Comparison of ENCODE assay signal across 20 mouse cellular contexts in the genomic region with DNA sequence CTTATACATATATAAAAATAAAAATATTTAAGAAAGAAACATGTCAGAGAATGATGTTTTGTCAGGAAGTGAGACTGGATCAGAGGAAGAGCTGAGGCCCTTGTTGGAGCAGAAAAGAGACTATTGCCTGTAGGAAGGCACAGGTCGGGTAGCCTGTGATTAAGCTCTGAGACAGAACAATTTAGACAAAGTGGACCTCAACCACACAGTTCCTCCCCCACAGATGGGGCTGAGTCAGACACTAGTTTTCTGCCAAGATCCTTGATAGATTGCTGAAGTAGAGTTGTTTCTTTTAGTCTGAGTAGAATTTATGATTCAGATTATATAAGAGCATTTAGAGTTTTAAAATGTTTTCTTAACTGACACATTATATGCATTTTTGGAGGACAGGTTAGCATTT. TPM values are rescaled to one million over a fixed set of nuclear protein-coding genes. Genes with fewer than 3 reads are reported as not detected.
DNase-seq lines count a peak whose midpoint lies in the region; TF ChIP-seq lines count a peak whose summit lies in the region.
"Had no signal": no experiment of that assay in that cellular context is flagged by ENCODE, and none has a peak within 500 bp of the region (broad histone marks: within the 10 kb centered on the region; RNA-seq: fewer than 3 reads in every experiment).

No protein-coding gene starts in this region.

- no peaks in the 10 kb centered on the region for H3K79me2 ChIP-seq in C2C12 (ENCODE audit: control insufficient read depth, insufficient read depth)

- peak; percentile 27 to 43 for DNase-seq in left cerebral cortex, adult 2 months (ENCODE audit: extremely low spot score in 1 of 2, low spot score in 2 of 2)
- no peak for DNase-seq in left cerebral cortex, postnatal 4 days
- peak; percentile 17 for DNase-seq in adipocyte (ENCODE audit: low spot score)
- peak; percentile 15 to 67 for DNase-seq in frontal cortex, adult 2 months (ENCODE audit: extremely low spot score in 1 of 2, low spot score in 1 of 2)
- DNase-seq in thymus, postnatal 14 days = no peak
- no peak for DNase-seq in kidney, adult 18-20 months
- DNase-seq in urinary bladder, adult 18-20 months (ENCODE audit: low spot score in 2 of 2) = no peak
- DNase-seq: gastrocnemius, postnatal 10 days; heart, adult 2 months; lung, adult 2 months; thymus, postnatal 36 days had no signal

- no peak overlapping the region; the same call in 1 of the 2 replicates for H3K27ac ChIP-seq in left cerebral cortex, adult 2 months
- H3K27ac ChIP-seq: embryonic facial prominence, embryonic 13.5 days; forebrain, embryonic 13.5 days; heart, adult 2 months; hindbrain, embryonic 12.5 days; intestine, embryonic 15.5 days; kidney, postnatal 0 days; macrophage; midbrain, embryonic 13.5 days; stomach, postnatal 0 days had no signal

- no peak for TF ChIP-seq CTCF in left cerebral cortex, adult 2 months (IDR thresholded peaks at IDR 0.05)
- TF ChIP-seq CTCF in C2C12 (IDR thresholded peaks at IDR 0.05; ENCODE audit: control insufficient read depth, insufficient read depth, insufficient read length) = no peak

- H3ac ChIP-seq in C2C12 (ENCODE audit: control insufficient read depth, insufficient read length, low read depth) = no peak overlapping the region

- intact Hi-C loops in left cerebral cortex, adult 2 months (cut with DNase I) = no loop called here
- intact Hi-C loops in left cerebral cortex, postnatal 4 days (cut with DNase I) = no loop called here

- no peaks in the 10 kb centered on the region for H3K79me3 ChIP-seq in C2C12 (ENCODE audit: low read depth)

- no peak overlapping the region for H3K4me3 ChIP-seq in left cerebral cortex, adult 2 months
- no peak overlapping the region for H3K4me3 ChIP-seq in C2C12 (ENCODE audit: insufficient read depth, poor library complexity, severe bottlenecking)
- H3K4me3 ChIP-seq: embryonic facial prominence, embryonic 13.5 days; forebrain, embryonic 13.5 days; heart, adult 2 months; hindbrain, embryonic 12.5 days; intestine, embryonic 15.5 days; midbrain, embryonic 13.5 days had no signal

- peaks cover 17% of the 10 kb centered on the region for H3K36me3 ChIP-seq in C2C12 (ENCODE audit: control insufficient read depth, insufficient read depth)
- H3K36me3 ChIP-seq: intestine, embryonic 15.5 days had no signal

- H3K27me3 ChIP-seq in C2C12 (ENCODE audit: control insufficient read depth, insufficient read depth, insufficient read length) = no peaks in the 10 kb centered on the region
- H3K27me3 ChIP-seq: embryonic facial prominence, embryonic 13.5 days; forebrain, embryonic 13.5 days; hindbrain, embryonic 12.5 days; intestine, embryonic 15.5 days; midbrain, embryonic 13.5 days had no signal

TF ChIP-seq in C2C12, 6 proteins besides CTCF, POLR2A, EP300 and RAD21:
- TF ChIP-seq MYOD1 (IDR thresholded peaks at IDR 0.05; ENCODE audit: control insufficient read depth, insufficient read length, low read depth) (peak; percentile 12), MAX (IDR thresholded peaks at IDR 0.05) (no peak), MYOG (IDR thresholded peaks at IDR 0.05; ENCODE audit: control insufficient read depth, extremely low read depth, insufficient read length) (no peak), FOSL1 (IDR thresholded peaks at IDR 0.05; ENCODE audit: insufficient read depth, low read length, poor library complexity, severe bottlenecking) (peak; percentile 35)

RNA-seq across cellular contexts. Expression of a gene that starts 35.9 kb away (rescaled TPM):
- 10 to 100 TPM; 22.9 to 24.1 TPM for total RNA-seq in left cerebral cortex, adult 2 months (2021)
- 10 to 100 TPM; 28.1 to 28.8 TPM for total RNA-seq in left cerebral cortex, postnatal 4 days (2021)
- 15.7 TPM for polyA plus RNA-seq in C2C12 (2012; fragmentation: generic; extraction: Trizol)
- polyA plus RNA-seq in frontal cortex, adult 2 months (2012; rRNA removed) = 32.6 and 33.3 TPM in 2 replicates

Comparison
In these comparisons a context has a peak if more than half of its experiments do, and no peak if none do; other contexts are left out.
1. DNase-seq: peak in left cerebral cortex, adult 2 months (2 of 2), adipocyte (single experiment) and frontal cortex, adult 2 months (2 of 2); none in left cerebral cortex, postnatal 4 days (single experiment), thymus, postnatal 14 days (single experiment), kidney, adult 18-20 months (single experiment) and urinary bladder, adult 18-20 months (0 of 2).